ENCODE assay signal across 9 mouse cellular contexts in the genomic region with DNA sequence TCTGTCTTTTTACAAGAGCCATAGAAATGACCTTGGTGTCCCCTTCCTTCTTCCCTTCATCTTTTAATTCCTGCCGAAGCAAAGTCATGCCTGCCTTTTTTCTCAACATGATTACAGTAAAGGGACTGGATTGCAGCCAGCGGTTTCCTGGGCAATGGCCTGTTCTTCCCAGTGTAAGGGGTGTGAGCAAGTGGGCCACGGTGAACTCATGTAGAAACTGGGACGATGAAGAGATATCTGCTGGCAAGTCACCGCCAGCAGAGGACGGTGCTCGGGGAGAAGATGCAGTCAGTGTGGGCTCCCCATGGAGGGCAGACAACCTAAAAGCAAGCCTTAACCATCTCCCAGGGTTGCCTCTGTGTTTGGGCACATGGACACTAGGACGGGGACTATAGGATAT. TPM values are rescaled to one million over a fixed set of nuclear protein-coding genes. Genes with fewer than 3 reads are reported as not detected.
DNase-seq lines count a peak whose midpoint lies in the region; ATAC-seq and TF ChIP-seq lines count a peak whose summit lies in the region.
"Had no signal": no experiment of that assay in that cellular context is flagged by ENCODE, and none has a peak within 500 bp of the region (broad histone marks: within the 10 kb centered on the region; RNA-seq: fewer than 3 reads in every experiment).

No protein-coding gene starts in this region.

- peak; percentile 40 for DNase-seq in kidney, adult 2 months
- DNase-seq in kidney, adult 8-10 months = no peak
- peak; percentile 57 for DNase-seq in lung, embryonic 14.5 days
- no peak for DNase-seq in cerebellum, adult 9-11 months
- no peak for DNase-seq in embryo, embryonic 10.5 days (ENCODE audit: low spot score)

- no peak overlapping the region for H3K27ac ChIP-seq in kidney, adult 2 months (ENCODE audit: insufficient read depth, low read depth, low read length)
- peak overlapping the region; percentile 48; the same call in 1 of the 2 replicates for H3K27ac ChIP-seq in embryonic facial prominence, embryonic 13.5 days
- H3K27ac ChIP-seq in heart, embryonic 14.5 days (replicated peaks in 1 of 2; ENCODE audit: control insufficient read depth in 1 of 2, insufficient read depth in 1 of 2, low read depth in 2 of 2, low read length in 2 of 2) = peak overlapping the region; percentile 6 to 72; a peak in 2 of 4 replicates
- peak overlapping the region; percentile 65; the same call in 1 of the 2 replicates for H3K27ac ChIP-seq in lung, embryonic 14.5 days (ENCODE audit: low read depth)

- WGBS in kidney, adult 2 months = 55% methylated on average over 8 of the region's 8 CpGs
- WGBS in embryonic facial prominence, embryonic 13.5 days = 70% methylated on average over 8 of the region's 8 CpGs
- WGBS in heart, embryonic 14.5 days = 33% methylated on average over 8 of the region's 8 CpGs
- WGBS in lung, embryonic 14.5 days = 48% methylated on average over 8 of the region's 8 CpGs

- TF ChIP-seq POLR2A in kidney, adult 2 months (IDR thresholded peaks at IDR 0.05; ENCODE audit: low read depth, low read length) = no peak

- H3K9ac ChIP-seq in embryonic facial prominence, embryonic 13.5 days = peak overlapping the region; percentile 32; the same call in 1 of the 2 replicates
- no peak overlapping the region for H3K9ac ChIP-seq in heart, embryonic 14.5 days (ENCODE audit: low read length)
- H3K9ac ChIP-seq in lung, embryonic 14.5 days = no peak overlapping the region

- no peaks in the 10 kb centered on the region for H3K9me3 ChIP-seq in embryonic facial prominence, embryonic 13.5 days
- H3K9me3 ChIP-seq in heart, embryonic 14.5 days (ENCODE audit: control insufficient read depth, low read length) = no peaks in the 10 kb centered on the region
- H3K9me3 ChIP-seq in lung, embryonic 14.5 days (ENCODE audit: low read depth, low read length) = no peaks in the 10 kb centered on the region

- H3K27me3 ChIP-seq in kidney, adult 2 months (replicated peaks; ENCODE audit: control insufficient read depth, insufficient read depth, low read length) = no peaks in the 10 kb centered on the region
- no peaks in the 10 kb centered on the region for H3K27me3 ChIP-seq in embryonic facial prominence, embryonic 13.5 days
- no peaks in the 10 kb centered on the region for H3K27me3 ChIP-seq in heart, embryonic 14.5 days (ENCODE audit: control insufficient read depth, insufficient read depth, low read length)
- H3K27me3 ChIP-seq in lung, embryonic 14.5 days (ENCODE audit: insufficient read depth, low read length) = no peaks in the 10 kb centered on the region

- TF ChIP-seq CTCF in kidney, adult 2 months (conservative IDR thresholded peaks at IDR 0.05; ENCODE audit: insufficient read depth, insufficient read length, low read depth, low read length) = no peak
- TF ChIP-seq CTCF in lung, embryonic 14.5 days (IDR thresholded peaks at IDR 0.05; ENCODE audit: low read depth) = no peak

- H3K4me1 ChIP-seq in kidney, adult 2 months (ENCODE audit: control insufficient read depth, insufficient read depth, low read length) = no peaks in the 10 kb centered on the region
- H3K4me1 ChIP-seq in embryonic facial prominence, embryonic 13.5 days = peaks cover 42% of the 10 kb centered on the region
- H3K4me1 ChIP-seq in heart, embryonic 14.5 days (ENCODE audit: control insufficient read depth in 2 of 2, insufficient read depth in 2 of 2, low read length in 2 of 2) = peaks cover 44 to 68% of the 10 kb centered on the region in 2 experiments
- peaks cover 12% of the 10 kb centered on the region for H3K4me1 ChIP-seq in lung, embryonic 14.5 days (ENCODE audit: insufficient read depth)

- no peaks in the 10 kb centered on the region for H3K36me3 ChIP-seq in kidney, adult 2 months (ENCODE audit: control insufficient read depth, insufficient read depth, low read length)
- H3K36me3 ChIP-seq in embryonic facial prominence, embryonic 13.5 days = no peaks in the 10 kb centered on the region
- H3K36me3 ChIP-seq in heart, embryonic 14.5 days (ENCODE audit: control insufficient read depth, insufficient read depth, low read length) = no peaks in the 10 kb centered on the region
- H3K36me3 ChIP-seq in lung, embryonic 14.5 days (ENCODE audit: insufficient read depth) = no peaks in the 10 kb centered on the region

- no peak for ATAC-seq in embryonic facial prominence, embryonic 13.5 days (ENCODE audit: insufficient number of reproducible peaks, insufficient read depth, low FRiP score, low TSS enrichment, low read depth)
- no peak for ATAC-seq in heart, embryonic 14.5 days (ENCODE audit: insufficient number of reproducible peaks, insufficient read depth, low FRiP score, low read depth)
- no peak for ATAC-seq in lung, embryonic 14.5 days (ENCODE audit: insufficient read depth)
- no peak for ATAC-seq in megakaryocyte, adult 5-6 weeks (ENCODE audit: poor library complexity, severe bottlenecking)

- H3K4me2 ChIP-seq in embryonic facial prominence, embryonic 13.5 days = no peak overlapping the region
- no peak overlapping the region for H3K4me2 ChIP-seq in heart, embryonic 14.5 days (ENCODE audit: low read length)
- H3K4me2 ChIP-seq in lung, embryonic 14.5 days = no peak overlapping the region
- H3K4me2 ChIP-seq: liver, embryonic 11.5 days had no signal

- no peak overlapping the region for H3K4me3 ChIP-seq in kidney, adult 2 months (ENCODE audit: insufficient read depth, low read depth, low read length)
- H3K4me3 ChIP-seq in embryonic facial prominence, embryonic 13.5 days = no peak overlapping the region
- H3K4me3 ChIP-seq in heart, embryonic 14.5 days (ENCODE audit: control insufficient read depth in 1 of 2, insufficient read depth in 1 of 2, low read depth in 1 of 2, low read length in 2 of 2) = no peak overlapping the region
- H3K4me3 ChIP-seq in lung, embryonic 14.5 days (ENCODE audit: low read depth, low read length) = no peak overlapping the region

RNA-seq across cellular contexts. Expression of a gene that starts 47.9 kb away (rescaled TPM):
- 122 and 124 TPM in 2 replicates for polyA plus RNA-seq in kidney, adult 2 months (2012; rRNA removed)
- polyA plus RNA-seq in embryonic facial prominence, embryonic 13.5 days (2015; fragmentation: Nextera tagmentation; extraction: Ambion mirVana) = 77.0 and 79.3 TPM in 2 replicates
- 133 and 220 TPM in 2 replicates for polyA plus RNA-seq in heart, embryonic 14.5 days (2014; fragmentation: Nextera tagmentation; extraction: Ambion mirVana)
- 271 and 297 TPM in 2 replicates for polyA plus RNA-seq in lung, embryonic 14.5 days (2014; fragmentation: Nextera tagmentation; extraction: Ambion mirVana)
- total RNA-seq in megakaryocyte, adult 5-6 weeks (2015) = 86.2 and 87.6 TPM in 2 replicates
- 99.9 and 100 TPM in 2 replicates for total RNA-seq in megakaryocyte, adult 5-6 weeks (2017)

Comparison
In these comparisons a context has a peak if more than half of its experiments do, and no peak if none do; other contexts are left out.
1. DNase-seq: peak in kidney, adult 2 months (single experiment) and lung, embryonic 14.5 days (single experiment); none in kidney, adult 8-10 months (0 of 2), cerebellum, adult 9-11 months (single experiment) and embryo, embryonic 10.5 days (single experiment).